Mouse (Mus musculus) myocyte (in vitro differentiated cells): ENCODE data around the gene Uqcr11. TPM values are rescaled to one million over a fixed set of nuclear protein-coding genes. Genes with fewer than 3 reads are reported as not detected.

Experiments used
- H3K27me3 ChIP-seq: one replicate; pipeline ENCODE4 v1.6.1; 2011; ENCODE audit not compliant: control insufficient read depth, insufficient read depth, insufficient read length
- H3K36me3 ChIP-seq: one replicate; pipeline ENCODE4 v1.6.1; 2011; ENCODE audit not compliant: control insufficient read depth, insufficient read depth
- H3K4me2 ChIP-seq: one replicate; pipeline ENCODE4 v1.6.1; 2011; ENCODE audit warnings: low read depth, control low read depth
- H3K4me3 ChIP-seq: one replicate; pipeline ENCODE4 v1.5.1; 2011; ENCODE audit warnings: mild to moderate bottlenecking, control low read depth, moderate library complexity
- H3K79me2 ChIP-seq: one replicate; pipeline ENCODE4 v1.6.1; 2011; ENCODE audit not compliant: control insufficient read depth, insufficient read depth
- H3ac ChIP-seq: one replicate; pipeline ENCODE4 v1.6.1; 2011; ENCODE audit not compliant: control insufficient read depth, insufficient read length
- CEBPB ChIP-seq: IDR thresholded peaks from 2 replicates; pipeline ENCODE4 v1.6.1; 2011; ENCODE audit warnings: mild to moderate bottlenecking, moderate library complexity; ENCODE audit not compliant: poor library complexity, insufficient read depth, severe bottlenecking
- E2F4 ChIP-seq: IDR thresholded peaks from one replicate; pipeline ENCODE4 v1.6.1; 2011; ENCODE audit warnings: mild to moderate bottlenecking, control low read depth, moderate library complexity; ENCODE audit not compliant: insufficient read depth
- MAX ChIP-seq: IDR thresholded peaks from one replicate; pipeline ENCODE4 v1.6.1; 2011; ENCODE audit warnings: low read depth, mild to moderate bottlenecking, control low read depth
- MYOD1 ChIP-seq, 3 experiments: IDR thresholded peaks; one replicate each; pipeline ENCODE4 v1.6.1; 2011; ENCODE audit warnings: control low read depth in 2 of 3, low read depth in 2 of 3, mild to moderate bottlenecking in 2 of 3, moderate library complexity in 1 of 3; ENCODE audit not compliant: insufficient read length in 2 of 3, control insufficient read depth in 1 of 3
- MYOG ChIP-seq, 3 experiments: IDR thresholded peaks; one replicate each; pipeline ENCODE4 v1.6.1; 2011; ENCODE audit warnings: control low read depth in 2 of 3, low read depth in 2 of 3, mild to moderate bottlenecking in 2 of 3; ENCODE audit not compliant: insufficient read length in 2 of 3, control insufficient read depth in 1 of 3, insufficient read depth in 1 of 3
- POLR2A ChIP-seq: IDR thresholded peaks from one replicate; pipeline ENCODE4 v1.6.1; 2011; ENCODE audit warnings: low read depth, mild to moderate bottlenecking, control low read depth, moderate library complexity; ENCODE audit not compliant: insufficient read length
- POLR2AphosphoS2 ChIP-seq: IDR thresholded peaks from one replicate; pipeline ENCODE4 v1.6.1; 2011; ENCODE audit warnings: low read depth, control low read depth; ENCODE audit not compliant: insufficient read length
- REST ChIP-seq: IDR thresholded peaks from one replicate; pipeline ENCODE4 v1.6.1; 2011; ENCODE audit warnings: mild to moderate bottlenecking, control low read depth, moderate library complexity; ENCODE audit not compliant: insufficient read depth, insufficient read length
- SRF ChIP-seq: IDR thresholded peaks from one replicate; pipeline ENCODE4 v1.6.1; 2011; ENCODE audit warnings: low read depth; ENCODE audit not compliant: control insufficient read depth, insufficient read length
- TCF12 ChIP-seq: IDR thresholded peaks from one replicate; pipeline ENCODE4 v1.6.1; 2011; ENCODE audit warnings: mild to moderate bottlenecking, control low read depth; ENCODE audit not compliant: poor library complexity, insufficient read depth, severe bottlenecking
- TCF3 ChIP-seq: IDR thresholded peaks from one replicate; pipeline ENCODE4 v1.6.1; 2011; ENCODE audit warnings: low read depth, control low read depth; ENCODE audit not compliant: insufficient read length
- USF1 ChIP-seq: IDR thresholded peaks from one replicate; pipeline ENCODE4 v1.6.1; 2011; ENCODE audit warnings: low read depth, mild to moderate bottlenecking, control low read depth, moderate library complexity
- polyA plus RNA-seq: library from polyadenylated mRNA; unstranded; fragments of >200 nt; fragmentation: generic; extraction: Trizol; gene quantifications from one replicate; pipeline ENCODE4 v1.2.1, GENCODE M21; 2012; ENCODE audit warnings: missing spikeins

Uqcr11 gene
- polyA plus RNA-seq, 1 experiment, result 1,247 TPM

DNA sequence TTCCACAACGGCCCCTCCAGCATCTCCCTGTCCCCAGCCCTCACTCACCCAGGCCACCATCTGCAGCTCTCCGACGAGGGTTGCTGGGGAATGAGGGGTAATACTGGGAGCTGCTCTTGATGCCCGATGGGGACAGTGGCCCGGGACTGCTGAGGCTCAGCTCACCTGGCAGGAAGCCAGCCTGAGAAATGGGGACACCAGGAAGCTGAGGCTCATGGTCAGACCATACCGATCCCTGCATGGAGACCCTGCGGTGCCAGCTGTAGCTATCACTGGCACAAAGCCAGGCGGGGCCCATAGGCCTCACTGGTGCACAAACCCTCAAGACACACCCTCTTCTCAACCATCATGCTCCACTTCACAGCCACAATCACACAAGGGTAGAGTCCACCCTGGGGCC lies 12.8 kb upstream of the Uqcr11 start:
- Histone ChIP-seq H3K36me3 (peaks cover 23% of the 10 kb centered on the region), H3K27me3 (no peaks in the 10 kb centered on the region), H3ac (no peak overlapping the region), H3K79me2 (peaks cover 2% of the 10 kb centered on the region), H3K4me3 (no peak overlapping the region), H3K4me2 (no peak overlapping the region)
- no peak for TF ChIP-seq SRF
- TF ChIP-seq MYOG (IDR thresholded peaks at IDR 0.05; ENCODE audit: control insufficient read depth in 1 of 3, insufficient read depth in 1 of 3, insufficient read length in 2 of 3, low read depth in 2 of 3), result no peak
- TF ChIP-seq MYOD1 (IDR thresholded peaks at IDR 0.05; ENCODE audit: control insufficient read depth in 1 of 3, insufficient read length in 2 of 3, low read depth in 2 of 3), result no peak
- no peak for TF ChIP-seq POLR2A
- TF ChIP-seq TCF3, result no peak
- no peak for TF ChIP-seq POLR2AphosphoS2
- TF ChIP-seq TCF12, result no peak
- no peak for TF ChIP-seq MAX
- no peak for TF ChIP-seq E2F4
- no peak for TF ChIP-seq CEBPB
- TF ChIP-seq REST, result no peak
- TF ChIP-seq USF1, result no peak

- H3K4me2 ChIP-seq, result no peak overlapping the region
- H3K4me3 ChIP-seq, result no peak overlapping the region
- TF ChIP-seq MYOG (IDR thresholded peaks at IDR 0.05; ENCODE audit: control insufficient read depth in 1 of 3, insufficient read depth in 1 of 3, insufficient read length in 2 of 3, low read depth in 2 of 3), result no peak
- TF ChIP-seq USF1, result no peak
- H3K79me2 ChIP-seq, result no peaks in the 10 kb centered on the region
- H3K27me3 ChIP-seq, result no peaks in the 10 kb centered on the region
- no peak overlapping the region for H3ac ChIP-seq
- H3K36me3 ChIP-seq, result peaks cover 21% of the 10 kb centered on the region
Measured at GRCm38 (mm10) chr10:80418311-80418710, 11.7 kb upstream of the Uqcr11 start.

GRCm38 (mm10) chr10:80417841-80418240 lies 11.2 kb upstream of the Uqcr11 start:
- H3K79me2 ChIP-seq, result no peaks in the 10 kb centered on the region
- H3ac ChIP-seq, result no peak overlapping the region
- no peaks in the 10 kb centered on the region for H3K27me3 ChIP-seq
- TF ChIP-seq SRF (no peak), USF1 (no peak), POLR2A (no peak), REST (no peak), POLR2AphosphoS2 (no peak), TCF12 (no peak), E2F4 (no peak), MYOD1 (IDR thresholded peaks at IDR 0.05; ENCODE audit: control insufficient read depth in 1 of 3, insufficient read length in 2 of 3, low read depth in 2 of 3) (no peak), CEBPB (no peak), MAX (no peak), TCF3 (no peak), MYOG (IDR thresholded peaks at IDR 0.05; ENCODE audit: control insufficient read depth in 1 of 3, insufficient read depth in 1 of 3, insufficient read length in 2 of 3, low read depth in 2 of 3) (no peak)
- H3K4me3 ChIP-seq, result no peak overlapping the region
- peaks cover 21% of the 10 kb centered on the region for H3K36me3 ChIP-seq
- H3K4me2 ChIP-seq, result no peak overlapping the region

DNA sequence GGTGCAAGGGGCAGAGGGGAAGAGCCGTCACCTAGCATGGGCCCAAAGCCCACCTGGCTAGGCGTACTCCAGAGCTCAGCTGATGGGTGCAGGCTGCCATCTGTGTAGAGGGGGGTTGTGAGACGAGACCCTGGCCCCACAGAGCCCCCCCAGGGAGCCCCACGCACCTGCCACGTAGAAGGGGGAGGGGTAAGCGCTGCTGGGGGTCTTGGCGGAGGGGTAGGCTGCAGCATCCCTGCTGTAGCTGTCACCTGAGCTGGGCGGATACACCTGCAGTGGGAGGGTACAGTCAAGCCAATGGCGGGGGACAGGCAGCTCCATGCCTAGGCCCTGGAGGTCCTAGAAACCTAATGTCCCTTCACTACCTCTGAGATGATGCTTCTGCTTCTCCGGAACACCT lies 10.7 kb upstream of the Uqcr11 start:
- Histone ChIP-seq H3K4me2 (no peak overlapping the region), H3K27me3 (no peaks in the 10 kb centered on the region), H3K4me3 (no peak overlapping the region), H3K79me2 (no peaks in the 10 kb centered on the region), H3ac (no peak overlapping the region), H3K36me3 (peaks cover 21% of the 10 kb centered on the region)
- TF ChIP-seq MYOG (IDR thresholded peaks at IDR 0.05; ENCODE audit: control insufficient read depth in 1 of 3, insufficient read depth in 1 of 3, insufficient read length in 2 of 3, low read depth in 2 of 3) (no peak), USF1 (no peak), TCF3 (no peak), MAX (no peak), TCF12 (no peak), POLR2AphosphoS2 (no peak), POLR2A (no peak), REST (no peak), CEBPB (no peak)

DNA sequence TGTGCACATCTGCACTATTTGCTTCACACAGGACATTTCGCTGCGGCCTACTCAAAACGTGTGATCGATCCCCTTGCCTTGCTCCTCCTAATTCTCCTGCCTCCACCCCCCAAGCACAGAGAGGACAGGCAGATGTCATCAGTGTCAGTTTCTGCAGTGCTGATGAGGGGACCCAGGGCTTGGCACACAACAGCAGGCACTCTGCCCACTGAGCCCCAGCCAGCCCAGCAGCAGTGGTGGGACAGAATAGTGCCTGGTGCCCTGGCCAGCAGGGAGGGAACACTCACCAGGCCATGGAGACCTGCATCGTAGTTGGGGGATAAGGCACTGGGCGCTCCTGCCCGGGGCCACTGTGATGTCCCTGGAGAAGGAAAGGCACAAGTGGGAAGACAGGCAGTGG lies 8.9 kb upstream of the Uqcr11 start:
- Histone ChIP-seq H3K4me3 (no peak overlapping the region), H3K36me3 (peaks cover 18% of the 10 kb centered on the region), H3ac (no peak overlapping the region), H3K4me2 (no peak overlapping the region), H3K27me3 (no peaks in the 10 kb centered on the region), H3K79me2 (no peaks in the 10 kb centered on the region)
- TF ChIP-seq USF1 (no peak), POLR2A (no peak), MYOG (IDR thresholded peaks at IDR 0.05; ENCODE audit: control insufficient read depth in 1 of 3, insufficient read depth in 1 of 3, insufficient read length in 2 of 3, low read depth in 2 of 3) (no peak)
